Mouse (Mus musculus): ENCODE results near the gene Brd3.
"Not testable (repeated sequence)": the region's sequence is repeated elsewhere in the genome, so short reads cannot be mapped to it uniquely, and the experiment has no call there.

Brd3 gene

GRCm38 (mm10) chr2:27507562-27507961 lies at the start of gene Brd3:
Brd3 (minus strand) TSS chr2:27507662.
- DNase-seq (ENCODE audit: low spot score), result no peak

DNA sequence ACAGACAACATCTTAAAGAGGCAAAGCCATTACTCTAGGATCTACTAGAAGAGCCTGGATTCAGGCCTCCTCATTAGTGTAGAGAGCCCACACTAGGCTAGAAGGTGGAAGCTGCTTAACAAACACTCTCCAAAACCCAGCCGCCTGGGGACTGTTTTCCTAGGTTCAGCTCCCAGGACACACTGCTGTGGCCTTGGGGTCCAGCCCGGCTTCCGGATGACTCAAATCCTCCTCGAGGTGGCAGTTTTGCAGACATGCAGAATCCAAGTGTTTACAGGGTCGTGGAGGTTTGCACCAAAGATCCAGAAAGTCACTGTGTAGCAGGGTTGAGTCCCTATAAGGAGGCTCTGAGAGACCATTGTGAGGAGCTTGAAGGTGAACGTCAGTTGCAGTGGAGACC lies 49.5 kb upstream of the Brd3 start:
- no peak for DNase-seq (ENCODE audit: low spot score)

- DNase-seq (ENCODE audit: low spot score), result no peak
Measured at GRCm38 (mm10) chr2:27554308-27554707, 46.8 kb upstream of the Brd3 start.

GRCm38 (mm10) chr2:27552620-27553287 lies 45.3 kb upstream of the Brd3 start:
- peak; percentile 79 for DNase-seq (ENCODE audit: low spot score)

DNA sequence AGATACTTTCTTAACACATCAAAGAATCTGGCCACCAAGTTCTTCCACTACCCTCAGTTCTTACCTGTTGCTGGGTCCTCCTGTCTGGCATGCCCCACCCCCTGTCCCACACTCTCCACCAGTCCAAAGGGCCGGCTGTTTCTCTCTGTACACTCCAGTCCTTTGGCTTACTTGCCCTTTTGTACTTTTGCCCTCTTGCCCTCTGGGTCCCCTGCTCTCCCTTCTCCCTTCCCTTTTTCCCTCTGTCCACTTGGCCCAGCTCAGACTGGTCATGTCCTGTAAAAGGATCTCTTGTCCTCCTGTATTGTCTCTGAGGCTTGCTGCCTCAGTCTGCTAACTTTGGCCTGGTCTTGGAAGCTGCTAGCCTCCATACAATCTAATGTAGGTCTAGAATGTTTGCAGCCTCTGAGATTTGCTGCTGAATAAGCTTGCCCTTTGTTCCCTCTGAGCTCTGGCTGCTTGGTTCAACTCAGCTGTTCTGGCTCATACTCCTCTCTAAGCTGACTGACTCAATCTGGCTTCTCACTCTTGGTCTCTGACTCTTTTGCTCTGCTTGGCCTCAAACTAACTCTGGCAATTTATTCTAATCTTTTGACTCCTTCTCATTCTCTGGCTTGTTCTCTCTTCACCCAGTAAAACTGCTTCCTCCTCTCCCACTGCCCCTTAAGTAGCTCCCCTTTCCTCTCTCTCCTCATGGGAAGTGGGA lies 41.4 kb upstream of the Brd3 start:
- no peak for DNase-seq (ENCODE audit: low spot score)

DNA sequence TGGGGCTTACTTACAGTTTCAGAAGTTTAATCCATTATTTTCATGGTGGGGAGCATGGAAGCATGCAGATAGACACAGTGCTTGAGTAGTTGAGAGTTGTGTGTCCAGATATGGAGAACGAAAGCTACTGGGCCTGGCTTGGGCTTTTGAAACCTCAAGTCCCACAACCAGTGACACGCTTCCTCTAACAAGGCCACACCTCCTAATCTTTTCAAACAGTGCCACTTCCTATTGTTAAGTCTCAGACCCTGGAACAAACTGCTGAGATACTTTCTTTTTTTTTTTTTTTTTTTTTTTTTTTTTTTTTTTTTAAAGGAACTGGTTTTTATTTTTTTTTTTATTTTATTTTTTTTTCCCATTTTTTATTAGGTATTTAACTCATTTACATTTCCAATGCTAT lies 40.5 kb upstream of the Brd3 start:
- no peak for DNase-seq (ENCODE audit: low spot score)

- DNase-seq (ENCODE audit: low spot score), result no peak
Measured at GRCm38 (mm10) chr2:27547326-27547725, 39.9 kb upstream of the Brd3 start.

GRCm38 (mm10) chr2:27546041-27546440 lies 38.6 kb upstream of the Brd3 start:
- DNase-seq (ENCODE audit: low spot score), result not testable (repeated sequence)

GRCm38 (mm10) chr2:27545517-27545916 lies 38.1 kb upstream of the Brd3 start:
- not testable (repeated sequence) for DNase-seq (ENCODE audit: low spot score)

DNA sequence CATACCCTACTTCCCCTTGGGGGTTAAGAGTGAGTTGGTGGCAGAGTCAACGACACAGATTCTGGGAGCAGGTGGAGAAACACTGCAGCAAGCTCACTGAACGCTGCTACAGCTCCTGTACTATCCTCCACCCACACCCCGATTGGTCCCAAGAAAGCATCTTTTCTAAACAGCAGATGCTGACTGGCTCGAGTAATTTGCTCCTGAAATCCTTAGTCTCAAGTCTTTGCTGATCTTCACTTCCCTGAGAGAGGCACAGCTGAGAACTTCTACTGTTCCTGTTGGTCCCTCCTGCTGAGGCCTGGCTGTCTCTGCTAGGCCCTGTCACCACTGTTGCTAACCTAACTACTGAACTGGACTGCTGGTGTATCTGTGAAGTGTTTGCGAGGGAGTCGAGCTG lies 37.2 kb upstream of the Brd3 start:
- DNase-seq (ENCODE audit: low spot score), result no peak

DNA sequence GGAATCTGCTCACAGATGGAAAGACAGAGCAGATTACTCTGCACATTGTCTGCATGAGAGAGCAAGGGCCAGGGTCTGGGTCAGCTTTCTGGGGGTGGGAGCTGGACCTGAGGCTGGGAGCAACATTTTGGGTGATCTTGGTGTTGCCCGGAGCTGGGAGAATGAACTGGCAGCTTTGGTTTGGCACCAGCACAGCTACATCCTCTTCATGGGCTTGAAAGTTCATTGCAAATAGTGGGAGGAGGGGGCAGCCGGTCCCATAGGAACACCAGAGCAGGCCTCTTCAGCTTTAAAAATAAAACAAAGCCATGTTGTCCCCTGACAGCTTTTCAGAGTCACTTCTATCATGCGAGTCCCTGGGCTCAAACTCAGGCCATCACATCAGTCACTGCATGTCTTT lies 33.8 kb upstream of the Brd3 start:
- DNase-seq (ENCODE audit: low spot score), result no peak

DNA sequence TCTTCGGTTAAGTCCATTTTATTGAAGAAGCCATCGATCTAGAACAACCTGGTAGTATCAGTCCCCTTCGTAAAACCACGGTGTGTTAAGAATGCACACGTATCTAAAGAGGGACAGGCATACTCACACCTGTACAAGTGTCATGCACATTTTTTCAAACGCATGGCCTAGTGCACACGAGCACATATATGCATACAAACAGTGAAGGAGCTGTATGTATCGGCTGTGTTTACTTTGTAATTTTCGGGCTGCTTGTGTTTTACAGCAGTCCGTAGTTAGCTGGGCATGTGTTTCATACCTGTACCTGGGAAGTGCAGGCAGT lies 33.0 kb upstream of the Brd3 start:
- DNase-seq (ENCODE audit: low spot score), result no peak

GRCm38 (mm10) chr2:27539772-27540514 lies 32.5 kb upstream of the Brd3 start:
- peak; percentile 99 for DNase-seq (ENCODE audit: low spot score)

- no peak for DNase-seq (ENCODE audit: low spot score)
Measured at GRCm38 (mm10) chr2:27539336-27539735, 31.9 kb upstream of the Brd3 start.

- not testable (repeated sequence) for DNase-seq (ENCODE audit: low spot score)
Measured at GRCm38 (mm10) chr2:27538455-27539330, 31.2 kb upstream of the Brd3 start.

DNA sequence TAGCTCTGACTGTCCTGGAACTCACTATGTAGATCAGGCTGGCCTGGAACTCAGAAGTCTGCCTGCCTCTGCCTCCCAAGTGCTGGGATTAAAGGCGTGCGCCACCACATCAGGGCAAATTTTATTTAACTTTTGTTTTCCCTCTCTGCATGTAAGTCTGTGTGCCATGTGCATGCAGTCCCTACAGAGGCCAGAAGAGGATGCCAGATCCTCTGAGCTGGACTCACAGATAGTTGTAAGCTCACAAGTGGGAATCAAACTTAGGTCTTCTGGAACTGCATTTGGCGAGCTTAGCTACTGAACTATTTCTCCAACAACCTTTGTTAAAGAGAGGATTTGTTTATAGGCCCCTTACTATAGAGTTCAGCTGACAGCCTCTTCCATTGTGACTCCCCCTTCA lies 10.8 kb upstream of the Brd3 start:
- DNase-seq (ENCODE audit: low spot score), result no peak

GRCm38 (mm10) chr2:27516289-27516688 lies 8.8 kb upstream of the Brd3 start:
- no peak for DNase-seq (ENCODE audit: low spot score)

DNA sequence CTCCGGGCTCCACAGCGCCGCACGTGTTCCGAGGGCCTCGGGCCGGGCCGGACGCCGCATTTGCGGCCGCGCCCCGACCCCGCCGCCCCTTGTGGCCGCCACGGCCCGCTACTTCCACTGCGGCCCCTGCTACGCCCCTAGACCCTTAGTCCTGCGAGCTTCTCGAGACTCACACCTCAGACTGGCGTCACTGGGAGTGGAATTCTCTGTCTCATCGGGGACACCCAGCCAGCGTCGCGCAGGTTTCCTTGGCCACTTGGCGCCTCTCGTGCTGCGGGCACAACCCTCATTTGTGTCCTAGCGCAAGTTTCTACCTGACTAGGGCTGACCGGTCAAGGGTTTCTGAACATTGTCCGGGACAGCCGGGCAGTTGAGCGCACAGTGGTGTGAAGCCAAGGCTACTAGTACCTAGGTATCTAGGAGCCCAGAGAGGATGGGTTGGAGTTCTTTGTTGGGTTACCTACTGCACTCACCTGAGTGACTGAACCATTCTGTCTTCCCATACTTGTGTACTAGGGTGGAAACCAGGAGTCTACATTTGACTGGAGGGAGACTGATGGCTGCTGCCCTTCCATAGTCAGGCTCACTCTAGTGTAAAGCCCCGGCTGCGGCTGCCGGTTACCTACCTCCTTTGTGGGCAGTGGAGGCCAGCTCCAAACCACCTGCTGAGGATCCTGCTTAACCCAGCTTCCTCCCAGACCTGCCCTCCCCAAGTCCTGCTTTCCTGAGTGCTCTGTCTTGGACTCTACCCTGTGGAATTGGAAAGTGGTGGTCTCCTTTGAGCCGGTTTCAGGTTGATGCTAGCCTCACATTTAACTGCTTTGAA lies 8.1 kb upstream of the Brd3 start:
- peak; percentile 13 for DNase-seq (ENCODE audit: low spot score)

- DNase-seq (ENCODE audit: low spot score), result peak; percentile 93
Measured at GRCm38 (mm10) chr2:27514639-27515328, 7.3 kb upstream of the Brd3 start, which contains the start of gene Wdr5. Wdr5 (plus strand) TSS chr2:27515157.

GRCm38 (mm10) chr2:27513861-27514260 lies 6.4 kb upstream of the Brd3 start:
- DNase-seq (ENCODE audit: low spot score), result no peak

- DNase-seq (ENCODE audit: low spot score), result no peak
Measured at GRCm38 (mm10) chr2:27512909-27513308, 5.4 kb upstream of the Brd3 start.
